Mouse (Mus musculus) layer of hippocampus, postnatal 36 days (tissue): ENCODE data around the gene Bod1l. TPM values are rescaled to one million over a fixed set of nuclear protein-coding genes. Genes with fewer than 3 reads are reported as not detected.

Source experiments
- DNase-seq, 2 experiments: peaks; one replicate each; pipeline ENCODE4 v3.0.0; 2022
- microRNA-seq, 2 experiments: library from miRNA; unstranded; fragments of <30 nt; microRNA quantifications; one replicate each; pipeline ENCODE4 v1.2.0; 2021
- total RNA-seq, 2 experiments: library from RNA; stranded (reverse); gene quantifications; 2 replicates each; pipeline ENCODE4 v1.2.3; 2021

The Bod1l gene
- total RNA-seq, 2 experiments from 2014 or later = 38.2 to 41.4 TPM

- DNase-seq = no peak
Measured at GRCm38 (mm10) chr5:41758671-41759639, 85.2 kb downstream of the Bod1l start.

- DNase-seq = no peak
Measured at GRCm38 (mm10) chr5:41757338-41757737, 86.8 kb downstream of the Bod1l start.

GRCm38 (mm10) chr5:41756396-41756795, 87.7 kb downstream of the Bod1l start:
- DNase-seq = no peak

- no peak for DNase-seq
Measured at GRCm38 (mm10) chr5:41755373-41755960, 88.6 kb downstream of the Bod1l start.

- DNase-seq = no peak
Measured at GRCm38 (mm10) chr5:41754836-41755235, 89.3 kb downstream of the Bod1l start.

GRCm38 (mm10) chr5:41754226-41754775, 89.8 kb downstream of the Bod1l start:
- DNase-seq = no peak

GRCm38 (mm10) chr5:41752721-41753120, 91.4 kb downstream of the Bod1l start:
- DNase-seq = no peak

GRCm38 (mm10) chr5:41744898-41745780, 99.0 kb downstream of the Bod1l start:
- no peak for DNase-seq

GRCm38 (mm10) chr5:41744234-41744633, 99.9 kb downstream of the Bod1l start:
- no peak for DNase-seq

- DNase-seq = no peak
Measured at GRCm38 (mm10) chr5:41738817-41739216, 105.3 kb downstream of the Bod1l start.

Small RNA genes within 50 kb of the gene (microRNA-seq; reads per million reads assigned to microRNA genes)
- 0 reads per million in 2 experiments for gene Mir6414

Other genes with a start within 250 kb of the Bod1l start
- 10 to 100 TPM; 87.2 to 90.0 TPM for gene Rab28, start 136.2 kb downstream of the Bod1l start, total RNA-seq
- gene Nkx3-2, start 79.8 kb downstream of the Bod1l start, total RNA-seq = not detected
- gene Gm16223, start 223.6 kb upstream of the Bod1l start, total RNA-seq = not detected